Mouse (Mus musculus) heart, adult 2 months (tissue): ENCODE data around the gene Heatr4. TPM values are rescaled to one million over a fixed set of nuclear protein-coding genes. Genes with fewer than 3 reads are reported as not detected.
"Not testable (repeated sequence)": the region's sequence is repeated elsewhere in the genome, so short reads cannot be mapped to it uniquely, and the experiment has no call there.

Source experiments
- DNase-seq, 2 experiments: peaks; one replicate each; pipeline ENCODE4 v3.0.0; 2021
- H3K27ac ChIP-seq: fragments of 200-600 bp; 2 replicates; pipeline ENCODE4 v1.8.1; 2022
- H3K27me3 ChIP-seq: fragments of 200-500 bp; 2 replicates; pipeline ENCODE4 v1.6.1; 2012; ENCODE audit warnings: mild to moderate bottlenecking, low read length, inconsistent platforms, mixed read lengths; ENCODE audit not compliant: control insufficient read depth, insufficient read depth
- H3K36me3 ChIP-seq: fragments of 200-500 bp; 2 replicates; pipeline ENCODE4 v1.6.1; 2012; ENCODE audit warnings: low read length, inconsistent platforms; ENCODE audit not compliant: control insufficient read depth, insufficient read depth
- H3K4me1 ChIP-seq: fragments of 200-500 bp; 2 replicates; pipeline ENCODE4 v1.6.1; 2011; ENCODE audit warnings: low read length; ENCODE audit not compliant: control insufficient read depth, insufficient read depth
- H3K4me3 ChIP-seq: fragments of 200-600 bp; 2 replicates; pipeline ENCODE4 v1.8.1; 2022
- H3K79me2 ChIP-seq: fragments of 200-500 bp; replicated peaks from 2 replicates; pipeline ENCODE4 v1.6.1; 2012; ENCODE audit warnings: mild to moderate bottlenecking, inconsistent platforms, low read length, moderate library complexity, mixed read lengths; ENCODE audit not compliant: control insufficient read depth, insufficient read depth
- H3K9ac ChIP-seq: fragments of 200-500 bp; 2 replicates; pipeline ENCODE4 v1.6.1; 2012; ENCODE audit warnings: low read depth, mild to moderate bottlenecking, control low read depth, inconsistent platforms, low read length, mixed read lengths
- CTCF ChIP-seq: fragments of 200-600 bp; IDR thresholded peaks from 2 replicates; pipeline ENCODE4 v1.8.1; 2022; ENCODE audit warnings: antibody characterized with exemption, mild to moderate bottlenecking, moderate library complexity
- EP300 ChIP-seq: fragments of 200-500 bp; IDR thresholded peaks from 2 replicates; pipeline ENCODE4 v1.6.1; 2011; ENCODE audit warnings: low read depth, low read length, control low read depth; ENCODE audit not compliant: insufficient read depth
- POLR2A ChIP-seq: fragments of 200-500 bp; IDR thresholded peaks from 2 replicates; pipeline ENCODE4 v1.6.1; 2011; ENCODE audit warnings: mild to moderate bottlenecking, low read depth, low read length, control low read depth; ENCODE audit not compliant: insufficient read depth
- WGBS: fragments of 180-500 bp; shearing (Covaris S2); methylation state at CpG from one replicate; pipeline ENCODE4 v1.1.7; 2018; 5-methylcytosine and 5-hydroxymethylcytosine counted together
- intact Hi-C: fragments of 180-260 bp; cut with DNase I; formaldehyde crosslinking; loops from one replicate; pipeline ENCODE4 v1.15.1; 2025
- long read RNA-seq: library from polyadenylated mRNA; stranded (forward); transcript quantifications from one replicate; pipeline ENCODE4 v2.0.0, GENCODE M21; 2021
- polyA plus RNA-seq: library from polyadenylated mRNA; depleted of rRNA; stranded (reverse); fragments of >200 nt; gene quantifications from 2 replicates; pipeline ENCODE4 v1.2.3, GENCODE M21; 2012; rRNA removed
- total RNA-seq, 2 experiments: library from RNA; stranded (reverse); gene quantifications; 2 replicates each; pipeline ENCODE4 v1.2.3; 2021

Heatr4 gene
- not detected for total RNA-seq
- polyA plus RNA-seq: not detected in 2 replicates
- long read RNA-seq: 0 reads

- intact Hi-C loops: loop anchor here (5.0 kb wide), 1 partner anchor 48 kb away; no protein-coding TSS in a partner anchor
- H3K27ac ChIP-seq: no peak within 1 kb of the TSS
- 85% methylated on average over 4 of the region's 4 CpGs for WGBS
These were observed at the start of gene Heatr4 for GRCm38 (mm10) chr12:83984752-83985151. Heatr4 (minus strand) TSS chr12:83984852.

GRCm38 (mm10) chr12:84034108-84034507 is 49.5 kb upstream of the Heatr4 start:
- Histone ChIP-seq H3K36me3 (no peaks in the 10 kb centered on the region), H3K27ac (no peak overlapping the region), H3K4me1 (0 out of 2 replicates have a peak, but pooled peaks cover 1% of the 10 kb centered on the region), H3K9ac (no peak overlapping the region), H3K79me2 (no peaks in the 10 kb centered on the region; the same call in 1 of the 2 replicates), H3K4me3 (no peak overlapping the region), H3K27me3 (no peaks in the 10 kb centered on the region)
- no peak for TF ChIP-seq EP300
- DNase-seq: no peak
- intact Hi-C loops: loop anchor here (5.0 to 10.0 kb wide), 2 partner anchors 47 to 319 kb away; partner anchors contain the start of gene Acot2
- WGBS: 60% methylated on average over 4 of the region's 4 CpGs

More at GRCm38 (mm10) chr12:83984752-83985151, at the start of gene Heatr4:
- Histone ChIP-seq H3K27me3 (no peaks in the 10 kb centered on the region), H3K36me3 (no peaks in the 10 kb centered on the region), H3K9ac (no peak within 1 kb of the TSS), H3K4me1 (peaks cover 4% of the 10 kb centered on the region), H3K79me2 (no peaks in the 10 kb centered on the region), H3K4me3 (no peak within 1 kb of the TSS)
- no peak for DNase-seq
- TF ChIP-seq CTCF (no peak), EP300 (no peak), POLR2A (no peak)

GRCm38 (mm10) chr12:84033302-84033701 is 48.6 kb upstream of the Heatr4 start:
- intact Hi-C loops: loop anchor here (5.0 to 10.0 kb wide), 2 partner anchors 46 to 319 kb away; partner anchors contain the start of gene Acot2

GRCm38 (mm10) chr12:84032854-84033253 is 48.2 kb upstream of the Heatr4 start:
- Histone ChIP-seq H3K27me3 (no peaks in the 10 kb centered on the region), H3K9ac (no peak overlapping the region), H3K36me3 (no peaks in the 10 kb centered on the region), H3K4me3 (no peak overlapping the region), H3K79me2 (no peaks in the 10 kb centered on the region; the same call in 1 of the 2 replicates), H3K4me1 (no peaks in the 10 kb centered on the region), H3K27ac (no peak overlapping the region)
- intact Hi-C loops: loop anchor here (5.0 to 10.0 kb wide), 2 partner anchors 46 to 318 kb away; partner anchors contain the start of gene Acot2
- no peak for DNase-seq
- 93% methylated on average over 4 of the region's 4 CpGs for WGBS
- TF ChIP-seq EP300 (no peak), POLR2A (no peak), CTCF (no peak)

More at GRCm38 (mm10) chr12:84033302-84033701, 48.6 kb upstream of the Heatr4 start:
- WGBS: 70% methylated on average over 2 of the region's 2 CpGs
- not testable (repeated sequence) for H3K4me1 ChIP-seq, H3K79me2 ChIP-seq, DNase-seq, H3K36me3 ChIP-seq, H3K27ac ChIP-seq, H3K9ac ChIP-seq, H3K27me3 ChIP-seq, H3K4me3 ChIP-seq

DNA sequence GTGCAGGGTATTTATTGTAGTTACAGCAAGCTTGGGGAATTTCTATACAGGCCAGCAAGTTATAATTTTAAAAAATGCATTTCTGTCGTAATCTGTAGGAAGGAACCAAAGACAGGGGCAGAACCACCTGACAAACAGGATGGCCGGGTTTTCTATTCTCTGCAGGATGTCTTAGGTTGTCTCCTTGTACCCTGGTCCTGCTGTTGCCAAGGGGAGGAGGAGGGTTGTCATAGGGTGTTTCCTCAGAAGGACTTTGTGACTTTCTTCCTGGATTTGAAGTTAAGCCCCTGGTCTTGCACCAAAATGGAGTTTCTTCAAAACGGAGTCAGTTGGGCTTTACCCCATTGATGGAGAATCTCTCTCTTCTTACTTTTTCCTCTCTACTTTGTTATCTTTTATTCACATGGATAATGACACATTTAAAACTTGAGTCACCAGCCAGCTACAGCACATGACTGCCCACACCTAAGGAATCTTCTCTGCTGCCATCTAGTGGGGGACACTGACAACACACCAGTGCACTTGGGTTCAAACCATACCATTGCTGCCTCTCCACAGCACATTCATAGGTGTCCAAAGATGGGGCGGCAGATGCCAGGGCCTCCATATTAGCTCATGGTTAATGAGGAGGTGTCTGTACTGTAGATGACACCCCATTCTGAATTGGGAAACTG is 46.1 kb upstream of the Heatr4 start:
- no peak overlapping the region for H3K9ac ChIP-seq
- peak; percentile 72 to 76 for DNase-seq
- H3K79me2 ChIP-seq: no peaks in the 10 kb centered on the region
- TF ChIP-seq EP300 (peak; percentile 87; the same call in 1 of the 2 replicates), POLR2A (no peak), CTCF (peak; percentile 97)
- no peak overlapping the region for H3K4me3 ChIP-seq
- H3K27me3 ChIP-seq: no peaks in the 10 kb centered on the region
- H3K27ac ChIP-seq: no peak overlapping the region
- no peaks in the 10 kb centered on the region for H3K36me3 ChIP-seq
- no peaks in the 10 kb centered on the region for H3K4me1 ChIP-seq
- intact Hi-C loops: loop anchor here (1.0 to 10.0 kb wide), 3 partner anchors 43 to 316 kb away; partner anchors contain the start of gene Acot2
- 39% methylated on average over 4 of the region's 4 CpGs for WGBS

- H3K79me2 ChIP-seq, H3K4me3 ChIP-seq, H3K36me3 ChIP-seq, DNase-seq, H3K27me3 ChIP-seq, H3K9ac ChIP-seq, intact Hi-C loops, H3K27ac ChIP-seq, H3K4me1 ChIP-seq: not testable (repeated sequence)
- 100% methylated on average over 1 of the region's 1 CpGs for WGBS
These were observed 44.4 kb upstream of the Heatr4 start for GRCm38 (mm10) chr12:84029043-84029442.

GRCm38 (mm10) chr12:84028328-84028727 is 43.7 kb upstream of the Heatr4 start:
- DNase-seq, intact Hi-C loops, H3K9ac ChIP-seq, H3K27me3 ChIP-seq, H3K36me3 ChIP-seq, H3K27ac ChIP-seq, H3K4me1 ChIP-seq, H3K79me2 ChIP-seq, H3K4me3 ChIP-seq: not testable (repeated sequence)
- WGBS: 75% methylated on average over 3 of the region's 3 CpGs
